Mouse (Mus musculus) stomach, postnatal 0 days (tissue): ENCODE measurements around the gene Rbm34.

Source experiments
- CTCF ChIP-seq: IDR thresholded peaks from 2 replicates; pipeline ENCODE4 v1.5.1; 2016; ENCODE audit warnings: antibody characterized with exemption, low read depth, mild to moderate bottlenecking, moderate library complexity
- EP300 ChIP-seq: optimal IDR thresholded peaks from 2 replicates; pipeline ENCODE3; 2016; ENCODE audit warnings: antibody characterized with exemption

- no peak for TF ChIP-seq CTCF
- no peak for TF ChIP-seq EP300
These were observed 61.5 kb downstream of the Rbm34 start for GRCm38 (mm10) chr8:126909371-126909802.
